Mouse (Mus musculus) small intestine, adult 2 months (tissue): ENCODE data around the gene Agfg1.

Experiments used
- CTCF ChIP-seq: fragments of 200-500 bp; IDR thresholded peaks from 2 replicates; pipeline ENCODE4 v1.5.1; 2012; ENCODE audit warnings: low read depth, mild to moderate bottlenecking, control low read depth, inconsistent platforms, low read length, moderate library complexity, mixed read lengths; ENCODE audit not compliant: insufficient replicate concordance, insufficient read length; ENCODE audit errors: extremely low read depth
- POLR2A ChIP-seq: fragments of 200-500 bp; IDR thresholded peaks from 2 replicates; pipeline ENCODE4 v1.6.1; 2012; ENCODE audit warnings: low read depth, mild to moderate bottlenecking, control low read depth, inconsistent platforms, low read length, moderate library complexity

DNA sequence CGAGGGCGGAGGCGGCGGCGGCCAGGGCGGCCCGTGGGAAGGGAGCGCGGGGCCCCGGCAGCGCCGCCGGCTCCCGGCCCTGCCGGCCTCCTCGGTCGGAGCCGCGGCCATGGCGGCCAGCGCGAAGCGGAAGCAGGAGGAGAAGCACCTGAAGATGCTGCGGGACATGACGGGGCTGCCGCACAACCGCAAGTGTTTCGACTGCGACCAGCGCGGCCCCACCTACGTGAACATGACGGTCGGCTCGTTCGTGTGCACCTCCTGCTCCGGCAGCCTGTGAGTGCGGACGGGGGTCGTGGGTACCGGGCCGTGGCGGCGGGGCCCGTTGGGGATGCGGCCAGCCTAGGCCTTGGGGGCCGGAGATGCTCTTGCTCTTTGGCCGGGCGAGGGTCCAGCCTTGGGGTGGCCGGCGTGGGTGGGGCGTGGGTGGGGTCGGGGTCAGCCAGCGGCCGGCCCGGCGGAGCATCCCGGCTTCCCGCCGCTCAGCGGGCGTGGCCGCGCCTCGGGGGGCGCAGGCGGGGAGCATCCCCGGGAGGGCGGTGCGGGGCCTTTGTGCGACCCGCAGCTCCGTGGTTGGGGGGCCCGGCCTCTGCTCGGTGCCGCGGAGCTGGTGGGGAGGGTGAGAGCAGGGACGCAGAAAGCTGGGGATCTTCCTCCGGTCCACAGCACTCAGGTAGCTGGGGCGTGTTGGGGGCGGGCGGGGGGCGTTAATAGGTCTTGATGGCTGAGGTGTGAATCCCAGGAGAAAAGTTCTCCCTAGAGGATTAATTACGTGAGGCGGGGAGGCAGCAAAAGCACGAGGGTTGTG lies 535 bp downstream of the Agfg1 start:
- TF ChIP-seq CTCF (no peak), POLR2A (no peak)
